Mouse (Mus musculus) spleen, postnatal 36 days (tissue): ENCODE results near the gene Uchl1.

Source experiments
- DNase-seq, 2 experiments: peaks; one replicate each; pipeline ENCODE4 v3.0.0; 2022; ENCODE audit warnings: low spot score in 2 of 2, mixed read lengths in 1 of 2

Uchl1 gene

GRCm38 (mm10) chr5:66707859-66708258 is 32.0 kb downstream of the Uchl1 start:
- DNase-seq: no peak

DNA sequence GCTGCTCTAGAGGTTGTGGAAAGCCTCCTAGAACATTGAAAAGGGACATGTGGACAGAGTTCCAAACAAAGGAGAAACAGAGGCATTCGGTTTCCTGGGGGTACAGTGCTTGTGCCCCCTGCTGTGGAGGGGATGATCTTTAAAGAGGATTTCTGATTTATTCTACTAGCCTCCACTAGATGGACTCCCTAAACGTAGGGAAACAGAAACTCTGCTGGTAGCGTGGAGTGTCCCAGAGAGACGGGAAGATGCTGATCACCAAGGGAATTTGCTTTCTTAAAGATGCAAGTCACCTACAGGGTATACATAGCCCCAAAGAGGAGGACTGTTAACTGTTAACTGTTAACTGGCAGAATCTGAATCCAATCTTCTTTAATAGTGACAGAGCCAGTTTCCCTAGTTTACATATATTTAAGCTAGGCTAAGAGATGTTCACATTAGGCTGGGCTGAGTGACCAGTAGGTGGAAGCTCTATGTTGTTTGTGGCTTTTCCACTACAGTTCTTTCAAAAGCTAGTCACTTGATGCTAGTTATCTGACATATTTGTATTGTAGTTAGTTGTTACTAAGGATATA is 34.6 kb downstream of the Uchl1 start:
- no peak for DNase-seq

DNA sequence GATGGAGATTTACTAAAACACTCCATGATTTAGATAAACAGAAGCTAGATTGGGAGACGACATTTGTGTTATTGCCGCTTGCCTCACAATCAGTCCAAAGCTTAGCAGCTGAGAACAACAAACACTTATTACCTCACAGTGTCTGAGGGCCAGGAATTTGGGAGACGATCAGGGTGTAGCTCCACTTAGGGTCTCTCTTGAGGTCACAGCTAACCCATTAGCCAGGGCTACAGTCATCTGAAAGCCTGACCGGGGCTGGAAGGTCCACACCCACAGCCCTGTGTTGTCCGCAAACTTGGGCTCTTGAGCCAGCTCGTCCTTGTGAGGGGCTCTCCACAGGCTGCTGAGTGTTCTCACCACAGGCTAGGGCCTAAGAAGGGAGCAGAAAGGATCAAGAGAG is 36.9 kb downstream of the Uchl1 start:
- DNase-seq: no peak

GRCm38 (mm10) chr5:66715498-66715931 is 39.6 kb downstream of the Uchl1 start:
- no peak for DNase-seq

DNA sequence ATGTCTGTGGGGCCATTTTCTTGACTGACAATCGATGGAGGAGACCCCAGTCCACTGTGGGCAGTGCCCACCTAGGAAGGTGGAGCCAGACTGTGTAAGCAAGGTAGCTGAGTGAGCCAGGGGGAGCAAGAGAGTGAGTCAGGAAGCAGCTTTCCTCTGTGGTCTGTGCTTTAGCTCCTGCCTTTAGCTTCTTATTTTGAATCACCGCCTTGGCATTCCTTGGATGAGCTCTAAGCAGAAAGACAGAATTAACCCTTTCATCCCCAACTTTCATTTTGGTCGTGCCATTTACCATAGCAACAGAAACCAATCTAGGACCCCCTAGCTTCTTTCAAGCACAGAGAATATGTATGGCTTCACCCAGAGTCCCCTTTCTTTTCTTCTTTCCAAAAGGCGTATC is 42.0 kb downstream of the Uchl1 start:
- DNase-seq: no peak

- DNase-seq: no peak
These were observed 42.5 kb downstream of the Uchl1 start for GRCm38 (mm10) chr5:66718413-66718812.

GRCm38 (mm10) chr5:66718880-66719279 is 43.0 kb downstream of the Uchl1 start:
- DNase-seq: no peak

- no peak for DNase-seq
These were observed 45.0 kb downstream of the Uchl1 start for GRCm38 (mm10) chr5:66720921-66721320.

DNA sequence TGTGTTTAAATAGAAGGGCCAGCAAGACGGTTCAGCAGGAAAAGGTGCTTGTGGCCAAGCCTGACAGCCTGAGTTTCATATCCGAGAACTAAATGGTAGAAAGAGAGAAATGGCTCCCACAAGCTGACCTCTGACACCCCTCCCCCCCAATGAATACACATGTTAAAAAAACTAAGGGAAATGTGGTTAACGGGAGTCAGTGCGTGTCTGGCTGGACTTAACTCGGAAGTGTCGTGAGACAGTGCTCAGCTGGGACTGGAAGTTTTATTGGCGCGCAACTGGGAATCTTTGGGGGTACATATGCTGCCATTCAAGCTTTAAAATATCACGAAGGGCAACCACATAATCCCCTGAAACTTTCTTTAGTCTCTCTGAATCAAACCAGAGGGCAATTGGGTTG is 46.7 kb downstream of the Uchl1 start:
- no peak for DNase-seq

- no peak for DNase-seq
These were observed 47.1 kb downstream of the Uchl1 start for GRCm38 (mm10) chr5:66723037-66723436.

- DNase-seq: no peak
These were observed 47.7 kb downstream of the Uchl1 start for GRCm38 (mm10) chr5:66723626-66724025.

- DNase-seq: no peak
These were observed 53.4 kb downstream of the Uchl1 start for GRCm38 (mm10) chr5:66729306-66729705.

DNA sequence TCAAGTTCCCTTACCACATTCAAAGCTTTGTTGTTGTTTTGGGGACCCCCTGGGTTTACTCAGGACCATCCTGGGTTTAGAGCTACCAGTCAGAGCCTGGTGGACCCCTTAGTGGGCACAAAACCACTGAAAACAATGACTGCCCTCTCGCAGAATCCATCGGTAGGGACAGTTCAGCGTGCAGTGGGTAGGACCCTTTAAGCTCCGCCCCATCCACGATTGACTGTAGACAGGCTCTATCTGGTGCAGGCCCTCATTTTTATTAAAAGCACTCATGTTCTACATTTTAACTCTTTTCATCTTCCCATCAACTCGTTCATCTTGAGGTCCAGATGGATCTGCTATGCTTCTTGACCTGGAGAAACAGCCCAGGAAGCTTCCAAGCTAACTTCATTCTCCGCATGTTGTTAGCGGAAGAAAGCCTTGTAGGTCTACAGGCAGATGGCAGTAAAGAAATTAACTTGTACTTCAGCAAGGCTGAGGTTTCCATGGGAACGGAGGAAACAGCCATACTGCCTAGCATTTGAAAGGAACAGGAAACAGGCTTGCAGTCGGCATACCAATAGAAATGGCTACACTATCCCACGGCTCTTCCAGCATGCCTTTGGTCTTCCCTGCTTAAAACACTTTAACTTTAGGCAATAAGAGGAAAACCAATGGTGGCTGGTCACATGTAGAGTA is 54.9 kb downstream of the Uchl1 start:
- DNase-seq: no peak

GRCm38 (mm10) chr5:66731302-66731697 is 55.4 kb downstream of the Uchl1 start:
- no peak for DNase-seq

- DNase-seq: no peak
These were observed 57.7 kb downstream of the Uchl1 start for GRCm38 (mm10) chr5:66733556-66733955.
